Mouse (Mus musculus): ENCODE results near the gene Rexo1.

Rexo1 gene

GRCm38 (mm10) chr10:80513739-80514138, 47.6 kb downstream of the Rexo1 start:
- no peak for TF ChIP-seq GATA4 (IDR thresholded peaks at IDR 0.05; ENCODE audit: insufficient replicate concordance, low read length)

- TF ChIP-seq GATA4 (IDR thresholded peaks at IDR 0.05; ENCODE audit: insufficient replicate concordance, low read length) = no peak
Observed at GRCm38 (mm10) chr10:80510273-80510660, 51.1 kb downstream of the Rexo1 start.

- no peak for TF ChIP-seq GATA4 (IDR thresholded peaks at IDR 0.05; ENCODE audit: insufficient replicate concordance, low read length)
Observed at GRCm38 (mm10) chr10:80509412-80510272, 51.7 kb downstream of the Rexo1 start.

GRCm38 (mm10) chr10:80506222-80506621, 55.1 kb downstream of the Rexo1 start:
- TF ChIP-seq GATA4 (IDR thresholded peaks at IDR 0.05; ENCODE audit: insufficient replicate concordance, low read length) = no peak

GRCm38 (mm10) chr10:80504724-80505123, 56.6 kb downstream of the Rexo1 start:
- no peak for TF ChIP-seq GATA4 (IDR thresholded peaks at IDR 0.05; ENCODE audit: insufficient replicate concordance, low read length)

DNA sequence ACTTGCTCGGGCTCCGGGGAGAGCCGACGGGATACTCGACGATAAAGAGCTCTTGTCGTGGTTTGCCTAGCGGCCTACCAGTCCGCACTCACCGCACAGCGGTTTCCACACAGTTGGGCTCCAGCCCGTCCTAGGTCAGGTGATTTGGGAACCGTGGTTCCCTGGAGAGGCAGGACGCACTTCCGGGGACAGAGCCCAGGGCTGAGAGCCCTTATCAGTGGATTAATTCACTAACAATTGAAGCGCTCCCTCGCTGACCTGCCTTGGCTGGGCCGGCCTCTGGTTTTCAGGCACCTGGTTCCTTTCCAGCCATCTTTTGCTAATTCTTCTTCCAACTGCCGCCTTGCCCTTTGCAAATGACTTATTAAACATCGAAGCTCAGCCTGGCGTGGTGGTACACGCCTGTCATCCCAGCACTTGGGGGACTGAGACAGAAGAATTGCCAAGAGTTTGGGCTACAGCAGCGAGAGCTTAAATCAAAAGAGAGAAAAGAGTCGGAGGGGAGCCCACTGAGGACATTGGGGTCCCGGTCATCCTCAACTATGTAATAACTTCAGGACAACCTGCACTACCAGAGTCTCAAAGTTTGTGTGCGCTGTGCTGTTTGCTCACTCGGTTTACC, 57.6 kb downstream of the Rexo1 start:
- TF ChIP-seq GATA4 (IDR thresholded peaks at IDR 0.05; ENCODE audit: insufficient replicate concordance, low read length) = no peak; the same call in 1 of the 2 replicates

GRCm38 (mm10) chr10:80502819-80503314, 58.5 kb downstream of the Rexo1 start:
- TF ChIP-seq GATA4 (IDR thresholded peaks at IDR 0.05; ENCODE audit: insufficient replicate concordance, low read length) = no peak

DNA sequence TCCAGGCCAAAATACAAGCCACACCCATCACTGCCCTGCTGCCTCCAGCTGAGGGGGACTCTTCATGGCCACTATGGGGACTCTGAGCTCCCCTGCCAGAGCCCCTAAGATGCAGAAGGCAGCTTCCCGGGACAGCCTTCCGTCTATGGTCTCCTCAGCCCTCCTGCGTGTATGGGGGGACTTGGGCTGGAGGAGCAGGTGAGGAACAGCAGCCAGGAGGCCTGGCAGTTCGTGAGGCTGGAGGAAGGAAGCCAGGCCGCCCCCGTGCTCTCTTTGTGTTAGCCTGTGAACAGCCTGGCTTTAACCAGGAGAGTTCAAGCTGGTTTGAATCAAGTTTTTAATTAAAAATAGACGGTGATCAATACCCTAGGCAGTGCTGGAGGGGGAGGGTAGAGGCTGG, 59.1 kb downstream of the Rexo1 start:
- TF ChIP-seq GATA4 (IDR thresholded peaks at IDR 0.05; ENCODE audit: insufficient replicate concordance, low read length) = no peak

- no peak for TF ChIP-seq GATA4 (IDR thresholded peaks at IDR 0.05; ENCODE audit: insufficient replicate concordance, low read length)
Observed at GRCm38 (mm10) chr10:80496421-80496820, 64.9 kb downstream of the Rexo1 start.

DNA sequence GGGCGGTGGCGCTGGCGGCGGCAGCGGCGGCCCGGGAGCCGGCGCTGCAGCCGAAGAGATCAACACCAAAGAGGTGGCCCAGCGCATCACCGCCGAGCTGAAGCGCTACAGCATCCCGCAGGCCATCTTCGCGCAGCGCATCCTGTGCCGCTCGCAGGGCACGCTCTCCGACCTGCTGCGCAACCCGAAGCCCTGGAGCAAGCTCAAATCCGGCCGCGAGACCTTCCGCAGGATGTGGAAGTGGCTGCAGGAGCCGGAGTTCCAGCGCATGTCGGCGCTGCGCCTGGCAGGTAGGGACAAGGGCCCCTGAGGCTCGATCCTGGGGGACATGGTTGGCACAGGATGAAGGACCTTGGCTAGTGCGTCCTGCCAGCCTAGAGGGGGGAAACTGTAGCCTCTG, 65.5 kb downstream of the Rexo1 start:
- TF ChIP-seq GATA4 (IDR thresholded peaks at IDR 0.05; ENCODE audit: insufficient replicate concordance, low read length) = no peak

GRCm38 (mm10) chr10:80494732-80495131, 66.6 kb downstream of the Rexo1 start, which contains the start of gene Onecut3:
Gene Onecut3, plus strand, starts transcription at chr10:80494835.
- no peak for TF ChIP-seq GATA4 (IDR thresholded peaks at IDR 0.05; ENCODE audit: insufficient replicate concordance, low read length)
